Mouse (Mus musculus) heart, adult 11 months (tissue): ENCODE results near the gene Mrps17.

Experiments used
- DNase-seq: peaks from one replicate; pipeline ENCODE4 v3.0.0; 2022

Gene Mrps17

DNA sequence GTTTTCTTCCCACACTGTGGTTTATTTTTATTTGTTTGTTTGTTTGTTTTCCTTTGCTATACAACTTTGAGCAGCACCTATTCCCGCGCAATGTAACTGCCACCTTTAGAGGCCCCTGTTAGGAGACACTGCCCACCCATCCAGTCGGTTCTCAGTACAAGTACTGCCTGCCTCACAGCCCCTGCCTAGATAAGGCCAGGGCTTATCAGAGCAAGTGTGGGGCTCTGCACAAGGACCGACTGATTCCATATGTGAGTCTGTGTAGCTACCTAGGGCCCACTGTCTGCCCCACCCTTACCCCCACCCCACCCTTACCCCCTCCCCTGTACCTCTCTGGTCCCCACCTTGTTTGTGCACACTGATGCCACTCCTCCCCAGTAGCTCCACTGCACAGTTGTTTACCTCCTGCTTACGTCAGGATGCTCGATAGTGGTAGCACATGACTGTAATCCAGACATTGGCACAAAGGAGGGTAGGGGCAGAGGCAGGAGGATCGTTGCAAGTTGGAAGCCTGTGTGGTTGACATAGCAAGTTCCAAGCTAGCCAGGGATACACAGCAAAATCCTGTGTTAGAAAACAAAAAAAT is 27.7 kb downstream of the Mrps17 start:
- DNase-seq = no peak

DNA sequence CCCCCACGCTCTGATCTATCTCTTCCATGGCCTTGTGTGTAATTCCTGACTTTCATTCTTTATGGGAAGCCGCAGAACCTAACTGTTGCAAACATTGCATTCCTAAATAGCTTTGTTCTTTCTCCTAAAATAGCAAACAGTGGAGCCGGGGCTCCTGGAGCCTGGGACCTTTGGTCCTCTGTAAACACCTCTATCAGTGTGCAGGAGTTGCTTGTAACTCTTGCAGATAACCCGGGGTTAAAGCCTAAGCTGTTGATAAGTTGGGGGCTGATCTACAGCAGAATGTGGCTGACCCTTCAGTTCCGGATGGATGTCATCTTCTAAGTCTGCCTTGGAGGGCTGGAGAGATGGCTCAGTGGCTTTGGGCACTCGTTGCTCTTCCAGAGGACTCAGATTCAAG is 28.8 kb downstream of the Mrps17 start:
- no peak for DNase-seq

DNA sequence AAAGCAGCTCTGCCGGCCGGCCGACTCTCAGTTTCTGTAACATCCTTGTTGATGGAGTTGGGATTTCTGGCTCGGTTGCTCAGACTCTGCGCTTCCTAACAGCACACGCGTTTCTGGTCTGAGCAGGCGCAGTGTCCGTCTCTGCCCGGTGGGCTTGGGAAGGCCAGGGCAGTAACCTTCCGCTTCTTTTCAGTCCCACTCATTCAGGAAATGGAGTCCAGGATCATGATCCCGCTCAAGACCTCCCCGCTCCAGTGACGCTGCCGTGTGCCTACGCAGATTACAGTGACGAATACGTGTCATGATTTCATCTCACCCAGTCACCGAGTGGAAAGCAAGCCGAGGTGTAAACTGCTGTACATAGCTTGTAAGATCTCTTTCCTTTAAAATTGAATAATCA is 41.6 kb downstream of the Mrps17 start:
- DNase-seq = no peak

GRCm38 (mm10) chr5:129759929-129760480 is 44.7 kb downstream of the Mrps17 start:
- no peak for DNase-seq

DNA sequence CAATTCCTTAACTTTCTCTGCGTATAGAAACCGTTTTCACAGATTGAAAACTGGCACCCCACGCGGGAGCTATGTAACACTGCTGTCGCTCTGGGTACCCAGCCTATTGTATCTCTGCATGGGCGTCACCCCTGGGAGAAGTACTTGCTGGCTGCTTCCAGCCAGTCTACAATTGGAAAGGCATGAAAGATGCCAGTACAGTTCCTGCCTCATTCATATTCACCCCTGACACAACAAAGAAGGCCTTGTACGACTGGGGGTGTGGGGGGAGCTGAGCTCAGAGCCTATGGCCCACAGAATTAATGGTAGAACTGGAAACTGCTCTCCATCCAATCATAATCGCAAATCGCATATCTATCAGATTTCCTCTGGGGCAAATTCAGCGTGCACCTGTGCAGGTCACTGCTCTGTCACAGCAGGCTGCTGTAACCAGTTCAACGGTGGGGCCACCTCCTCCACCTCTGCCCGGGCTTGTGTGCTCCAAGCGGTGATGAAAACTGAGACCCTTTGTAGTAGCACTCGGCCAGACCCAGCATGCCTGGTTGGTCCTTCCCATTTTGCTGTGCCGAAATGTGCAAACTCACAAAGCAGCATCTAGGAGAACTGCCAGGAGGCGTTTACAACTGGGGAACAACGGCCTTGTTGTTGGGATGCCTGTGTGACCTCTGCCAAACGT is 46.7 kb downstream of the Mrps17 start:
- no peak for DNase-seq

GRCm38 (mm10) chr5:129770443-129771355 is 55.4 kb downstream of the Mrps17 start:
- no peak for DNase-seq
